Mouse (Mus musculus): Measurements from ENCODE around the gene Lmf2. TPM values are rescaled to one million over a fixed set of nuclear protein-coding genes. Genes with fewer than 3 reads are reported as not detected.

The Lmf2 gene
- total RNA-seq, 2 experiments from 2014 or later = 24.1 to 29.3 TPM

DNA sequence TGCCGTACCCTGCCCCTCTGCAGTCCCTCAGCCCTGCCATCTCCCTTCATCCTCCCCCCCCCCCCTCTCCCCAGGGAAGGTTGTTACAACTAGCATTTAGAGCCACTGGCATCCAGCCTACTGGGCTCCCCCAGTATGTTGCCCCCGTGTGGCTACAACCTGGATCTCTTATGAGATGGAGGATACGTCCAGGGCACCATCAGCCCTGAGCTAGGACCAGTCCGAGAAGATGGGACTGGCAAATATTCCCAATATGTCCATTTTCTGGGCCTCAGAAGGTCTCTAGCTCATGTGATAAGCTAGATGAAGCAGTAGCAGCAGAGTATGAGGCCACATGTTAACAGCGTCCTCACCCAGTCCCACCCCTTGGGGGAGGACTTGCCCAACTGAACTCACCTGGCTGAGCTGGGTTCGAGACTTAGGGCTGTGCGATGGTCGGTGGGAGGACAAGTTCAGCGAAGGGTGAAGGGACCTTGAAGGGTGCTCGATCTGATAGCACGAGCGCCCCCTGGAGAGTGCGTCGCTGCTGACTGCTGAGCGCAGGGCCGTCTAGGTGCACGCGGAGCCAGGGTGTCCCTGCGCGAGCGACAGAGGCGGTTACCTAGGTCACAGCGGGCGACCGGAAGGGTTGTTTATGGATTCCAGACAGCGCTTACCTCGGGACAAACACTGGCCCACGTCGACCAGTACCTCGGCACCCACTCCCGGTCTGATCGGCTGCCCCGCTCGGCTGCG lies 17.7 kb upstream of the Lmf2 start:
- peak; percentile 88 to 89 for DNase-seq (ENCODE audit: low spot score in 2 of 2)

DNA sequence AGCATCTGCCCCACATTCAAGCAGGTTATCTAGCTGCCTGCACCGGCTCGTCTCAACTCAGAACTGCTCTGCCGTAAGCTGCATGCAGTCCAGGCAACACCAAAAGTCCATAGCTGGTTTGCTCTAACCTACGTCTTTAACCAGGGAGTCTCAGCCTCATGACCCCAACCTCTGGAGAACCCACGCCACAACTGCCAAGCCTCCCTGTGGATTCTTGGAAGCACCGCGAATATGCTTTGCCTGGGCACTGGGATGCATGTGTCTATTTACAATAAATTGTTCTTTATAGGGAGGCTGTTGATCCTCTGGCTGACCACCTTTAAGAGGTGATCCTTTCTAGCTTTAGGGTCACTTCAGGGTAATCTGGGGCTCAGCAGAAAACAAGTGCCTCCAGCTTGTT lies 17.1 kb upstream of the Lmf2 start:
- DNase-seq (ENCODE audit: low spot score in 2 of 2) = peak in 1 of 2 experiments; percentile 17

- DNase-seq (ENCODE audit: low spot score in 2 of 2) = peak in 1 of 2 experiments; percentile 14
These were observed 16.6 kb upstream of the Lmf2 start for GRCm38 (mm10) chr15:89372068-89372467.

DNA sequence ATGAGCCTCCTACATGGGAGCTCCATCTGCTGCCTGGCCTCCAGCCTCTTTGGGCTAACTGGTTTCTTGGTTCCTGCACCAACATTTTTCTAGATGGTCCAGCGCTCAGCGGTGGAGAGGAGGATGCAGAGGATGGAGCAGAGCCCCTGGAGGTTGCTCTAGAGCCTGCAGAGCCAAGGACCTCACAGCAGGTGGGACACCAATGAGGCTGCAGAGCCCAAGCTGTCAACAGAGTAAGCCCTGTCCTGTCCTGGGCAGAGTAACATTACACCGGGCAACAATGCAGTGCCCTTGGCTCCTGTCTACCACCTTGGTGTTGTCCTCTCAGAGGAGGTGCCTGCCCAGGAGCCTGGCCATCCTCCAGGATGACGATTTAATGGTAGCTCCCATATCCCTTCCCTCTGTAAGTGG lies 9.7 kb upstream of the Lmf2 start:
- DNase-seq (ENCODE audit: low spot score in 2 of 2) = no peak

GRCm38 (mm10) chr15:89363051-89363450 lies 7.6 kb upstream of the Lmf2 start:
- no peak for DNase-seq (ENCODE audit: low spot score in 2 of 2)

DNA sequence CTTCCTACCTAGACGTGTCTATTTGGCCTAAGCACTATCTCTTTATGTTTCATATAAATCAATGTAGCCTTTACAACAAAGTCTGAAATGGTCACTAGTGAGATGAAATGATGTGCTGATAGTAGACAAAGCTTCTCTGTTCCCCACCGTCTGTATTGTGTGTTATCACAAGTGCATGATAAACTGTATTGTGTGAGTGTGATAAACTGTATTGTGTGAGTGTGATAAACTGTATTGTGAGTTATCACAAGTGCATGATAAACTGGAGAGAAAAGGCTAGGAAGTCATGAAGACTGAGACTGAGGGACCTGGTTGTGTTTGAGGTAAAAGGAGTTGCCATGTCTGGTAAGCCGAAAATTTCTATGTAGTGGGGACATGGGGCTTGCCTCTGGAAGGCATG lies 3.3 kb upstream of the Lmf2 start:
- DNase-seq (ENCODE audit: low spot score in 2 of 2) = no peak

DNA sequence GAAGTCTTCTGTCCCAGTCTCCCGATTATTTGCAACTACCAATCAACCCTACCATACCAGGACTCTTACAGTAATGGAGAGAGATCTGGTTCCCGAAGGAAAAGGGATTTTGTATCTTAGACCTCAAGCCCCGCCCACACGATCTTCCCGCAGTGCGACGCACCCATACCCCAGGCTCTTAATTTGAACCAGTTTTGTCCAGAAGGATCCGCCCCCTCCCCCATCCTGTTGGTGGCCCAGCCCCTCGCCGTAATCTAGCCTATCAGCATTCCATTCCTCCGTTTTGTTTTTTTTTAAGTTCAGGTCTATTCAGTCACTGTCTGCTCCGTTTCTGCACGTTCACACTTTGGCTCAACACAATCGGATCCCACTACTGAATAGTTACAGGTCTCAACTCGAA lies 913 bp upstream of the Lmf2 start:
- peak; percentile 74 to 79 for DNase-seq (ENCODE audit: low spot score in 2 of 2)

DNA sequence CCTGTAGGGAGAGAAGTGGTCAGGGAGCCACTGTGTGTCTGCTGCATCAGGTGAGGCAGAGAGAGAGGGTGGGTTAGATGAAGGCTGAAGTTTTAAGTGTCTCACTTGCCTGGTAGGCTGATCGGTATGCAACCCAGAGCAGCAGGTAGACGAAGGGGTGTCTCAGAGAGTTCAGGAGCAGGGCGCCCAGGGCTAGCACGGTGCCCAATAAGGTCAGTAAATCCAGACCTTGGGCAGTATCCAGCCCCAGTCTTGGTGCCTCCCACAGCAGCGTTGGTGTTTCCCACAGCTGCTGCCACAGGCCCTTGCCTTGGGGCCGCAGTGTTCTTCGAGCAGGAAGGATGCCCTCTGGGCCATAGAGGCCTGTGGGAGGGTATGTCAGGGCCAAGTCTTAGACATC lies 1.0 kb downstream of the Lmf2 start:
- no peak for DNase-seq (ENCODE audit: low spot score in 2 of 2)

GRCm38 (mm10) chr15:89353837-89354236 lies 1.6 kb downstream of the Lmf2 start:
- no peak for DNase-seq (ENCODE audit: low spot score in 2 of 2)

DNA sequence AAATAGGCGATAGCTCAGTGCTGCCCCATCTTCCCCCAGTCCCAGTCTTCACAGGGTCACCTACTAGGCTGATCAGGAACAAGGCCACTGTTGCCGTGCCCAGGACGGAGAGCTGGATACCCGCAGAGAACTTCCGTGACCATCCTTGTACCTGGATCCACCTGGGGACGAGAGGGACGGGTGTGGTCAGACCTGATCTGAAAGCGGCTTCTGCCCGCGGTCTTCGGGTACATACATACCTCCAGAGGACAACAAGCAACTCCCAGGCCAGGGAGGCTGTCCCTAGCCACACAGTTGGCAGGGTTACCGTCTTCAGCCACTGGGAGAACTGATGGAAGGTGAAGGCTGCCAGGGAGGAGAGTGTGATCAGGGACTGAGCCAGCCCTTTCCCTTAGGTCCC lies 2.7 kb downstream of the Lmf2 start:
- no peak for DNase-seq (ENCODE audit: low spot score in 2 of 2)

- DNase-seq (ENCODE audit: low spot score in 2 of 2) = no peak
These were observed 3.4 kb downstream of the Lmf2 start for GRCm38 (mm10) chr15:89352054-89352453.

- no peak for DNase-seq (ENCODE audit: low spot score in 2 of 2)
These were observed 4.2 kb downstream of the Lmf2 start for GRCm38 (mm10) chr15:89351302-89351701.

- no peak for DNase-seq (ENCODE audit: low spot score in 2 of 2)
These were observed 5.0 kb downstream of the Lmf2 start for GRCm38 (mm10) chr15:89350447-89350846.

DNA sequence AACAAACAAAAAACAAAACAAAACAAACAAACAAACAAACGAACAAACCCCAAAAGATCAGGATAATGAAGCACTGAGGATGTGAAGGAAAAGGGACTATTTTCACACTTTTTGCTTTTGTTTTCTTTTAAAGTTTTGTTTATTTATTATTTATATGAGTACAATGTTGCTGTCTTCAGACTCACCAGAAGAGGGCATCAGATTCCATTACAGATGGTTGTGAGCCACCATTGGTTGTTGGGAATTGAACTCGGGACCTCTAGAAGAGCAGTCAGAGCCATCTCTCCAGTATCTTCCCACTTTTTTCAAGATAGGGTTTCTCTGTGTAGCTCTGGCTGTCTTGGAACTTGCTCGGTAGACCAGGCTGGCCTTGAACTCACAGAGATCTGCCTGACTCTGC lies 12.1 kb downstream of the Lmf2 start:
- no peak for DNase-seq (ENCODE audit: low spot score in 2 of 2)

DNA sequence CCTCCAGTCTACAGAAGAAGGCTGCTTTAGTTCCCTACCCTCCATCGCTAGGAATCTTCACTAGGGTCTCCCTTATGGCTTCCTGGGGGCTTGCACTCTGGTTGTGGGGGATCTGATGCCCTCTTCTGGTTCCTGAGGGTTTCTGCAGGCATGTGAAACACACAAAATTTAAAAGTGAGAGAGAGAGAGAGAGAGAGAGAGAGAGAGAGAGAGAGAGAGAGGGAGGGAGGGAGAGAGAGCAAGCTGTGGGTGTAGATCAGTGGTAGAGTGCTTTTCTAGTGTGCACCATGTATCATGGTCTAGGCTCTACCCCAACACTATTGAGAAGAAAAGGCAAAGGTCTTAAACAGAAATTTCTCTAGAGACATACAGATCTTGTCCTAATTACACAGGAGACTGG lies 13.8 kb downstream of the Lmf2 start:
- no peak for DNase-seq (ENCODE audit: low spot score in 2 of 2)

- DNase-seq (ENCODE audit: low spot score in 2 of 2) = no peak
These were observed 15.3 kb downstream of the Lmf2 start for GRCm38 (mm10) chr15:89340136-89340535.

DNA sequence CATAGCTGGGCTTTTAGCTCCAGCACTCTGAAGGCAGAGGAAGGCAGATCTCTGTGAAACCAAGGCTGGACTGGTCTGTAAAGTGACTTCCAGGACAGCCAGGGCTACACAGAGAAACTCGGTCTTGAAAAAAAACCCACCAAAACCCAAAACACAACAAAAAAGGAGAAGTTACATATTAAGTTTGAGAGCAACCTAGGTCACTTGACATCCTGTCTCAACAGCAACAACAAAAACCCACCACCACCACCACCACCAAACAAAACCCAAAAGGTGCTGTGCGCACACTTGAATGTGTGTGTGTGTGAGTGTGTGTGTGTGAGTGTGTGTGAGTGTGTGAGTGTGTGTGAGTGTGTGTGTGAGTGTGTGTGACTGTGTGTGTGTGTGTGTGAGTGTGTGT lies 15.8 kb downstream of the Lmf2 start:
- no peak for DNase-seq (ENCODE audit: low spot score in 2 of 2)

GRCm38 (mm10) chr15:89336422-89336821 lies 19.0 kb downstream of the Lmf2 start:
- no peak for DNase-seq (ENCODE audit: low spot score in 2 of 2)

- DNase-seq (ENCODE audit: low spot score in 2 of 2) = no peak
These were observed 20.5 kb downstream of the Lmf2 start for GRCm38 (mm10) chr15:89334774-89335537.

- DNase-seq (ENCODE audit: low spot score in 2 of 2) = no peak
These were observed 21.2 kb downstream of the Lmf2 start, which contains the start of gene Miox for GRCm38 (mm10) chr15:89334271-89334670. Gene Miox (plus strand): TSS chr15:89334398.

GRCm38 (mm10) chr15:89326441-89326840 lies 29.0 kb downstream of the Lmf2 start:
- DNase-seq (ENCODE audit: low spot score in 2 of 2) = no peak

GRCm38 (mm10) chr15:89323656-89324055 lies 31.8 kb downstream of the Lmf2 start:
- DNase-seq (ENCODE audit: low spot score in 2 of 2) = no peak
